Mouse (Mus musculus): ENCODE measurements around the gene Lbhd1.

Gene Lbhd1

GRCm38 (mm10) chr19:8911810-8912209 is 28.3 kb downstream of the Lbhd1 start:
- DNase-seq (ENCODE audit: low read depth, low spot score): no peak

DNA sequence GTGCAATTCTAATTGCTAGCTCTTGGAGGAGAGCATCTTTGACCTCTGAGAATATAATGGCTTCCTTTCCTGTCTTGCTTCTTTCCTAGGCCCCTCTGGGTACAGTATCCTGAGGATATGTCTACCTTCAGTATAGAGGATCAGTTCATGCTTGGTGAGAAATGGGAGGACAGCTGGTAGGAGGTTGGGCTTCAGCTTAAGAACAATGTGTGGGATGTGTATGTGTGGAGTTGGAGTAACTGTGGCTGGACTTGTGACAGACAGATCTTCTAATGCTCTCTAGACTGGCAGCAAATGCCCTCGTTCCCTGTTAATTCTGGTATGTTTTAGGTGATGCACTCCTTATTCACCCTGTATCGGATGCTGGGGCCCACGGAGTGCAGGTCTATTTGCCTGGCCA is 30.7 kb downstream of the Lbhd1 start:
- DNase-seq (ENCODE audit: low read depth, low spot score): no peak

GRCm38 (mm10) chr19:8919000-8919399 is 35.5 kb downstream of the Lbhd1 start:
- no peak for DNase-seq (ENCODE audit: low read depth, low spot score)

DNA sequence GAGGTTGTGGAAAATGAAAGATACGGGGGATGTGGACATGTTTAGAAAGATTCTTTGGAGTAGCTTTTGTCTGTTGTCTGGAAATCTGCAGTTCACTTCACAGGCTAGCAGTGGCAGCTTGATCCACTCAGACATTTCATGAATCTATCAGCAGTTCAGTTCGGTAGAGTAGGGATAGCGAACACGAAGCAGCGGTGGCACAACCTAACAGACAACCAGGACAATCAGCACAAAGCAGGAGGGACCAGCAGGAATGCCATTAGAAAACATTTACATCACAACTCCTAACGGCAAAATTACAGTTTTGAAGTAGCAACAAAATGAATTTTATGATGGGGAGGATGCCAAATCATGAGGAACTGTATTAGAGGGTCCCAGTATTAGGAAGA is 36.1 kb downstream of the Lbhd1 start:
- DNase-seq (ENCODE audit: low read depth, low spot score): no peak

DNA sequence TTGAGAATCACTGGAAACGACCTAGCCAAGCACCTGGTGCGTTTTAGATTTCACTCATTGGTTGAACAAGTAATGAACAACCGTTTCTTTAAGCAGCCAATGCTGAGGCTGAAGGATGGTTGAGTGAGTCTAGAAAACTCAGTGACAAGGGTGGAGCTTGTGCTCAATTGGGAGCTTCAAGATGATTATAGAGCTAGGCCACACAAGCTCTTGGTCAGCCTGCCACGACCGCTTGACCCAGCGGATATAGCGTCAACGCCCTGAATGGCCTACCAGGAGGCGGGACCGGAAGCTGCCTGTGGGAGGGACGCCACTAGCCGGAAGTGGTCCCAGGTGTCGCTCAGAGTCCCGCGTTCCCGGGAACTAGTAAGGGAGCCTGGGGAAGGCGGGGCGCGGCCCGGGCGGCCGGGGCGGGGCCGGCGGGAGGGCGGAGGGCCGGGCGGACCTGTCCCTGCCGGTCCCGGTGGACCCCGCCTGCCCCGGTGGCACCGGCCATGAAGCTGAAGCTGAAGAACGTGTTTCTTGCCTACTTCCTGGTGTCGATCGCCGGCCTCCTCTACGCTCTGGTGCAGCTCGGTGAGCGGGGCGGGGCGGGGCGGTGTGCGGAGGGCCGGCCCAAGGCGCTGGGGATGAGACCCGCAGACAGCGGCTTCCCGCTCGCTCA is 36.7 kb downstream of the Lbhd1 start, which contains the start of gene B3gat3:
TSS of gene B3gat3 (plus strand) at position 302 of the 664 bp plus-strand sequence.
- peak; percentile 88 for DNase-seq (ENCODE audit: low read depth, low spot score)

DNA sequence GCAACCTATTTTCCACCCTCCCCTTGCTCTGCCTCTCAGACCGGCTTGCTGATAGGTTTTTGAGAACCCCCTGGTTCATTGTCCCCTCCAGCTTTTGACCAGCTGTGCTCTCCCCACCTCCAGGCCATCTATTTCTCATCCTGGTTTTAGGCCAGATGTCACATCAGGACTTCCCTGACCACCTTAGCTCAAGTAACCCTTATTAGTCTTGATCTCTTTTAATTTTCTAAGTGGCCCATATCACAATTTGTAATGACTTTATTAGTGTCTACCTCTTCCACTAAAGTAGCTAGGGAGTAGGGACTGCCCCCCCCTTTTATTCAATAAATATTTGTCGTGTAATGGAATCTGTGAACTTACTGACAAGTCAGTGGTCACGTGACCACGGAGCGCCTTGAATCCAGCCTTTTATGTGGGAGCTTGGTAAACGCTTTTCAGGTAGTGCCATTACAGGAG is 37.3 kb downstream of the Lbhd1 start:
- no peak for DNase-seq (ENCODE audit: low read depth, low spot score)

GRCm38 (mm10) chr19:8921741-8922140 is 38.2 kb downstream of the Lbhd1 start:
- DNase-seq (ENCODE audit: low read depth, low spot score): no peak

DNA sequence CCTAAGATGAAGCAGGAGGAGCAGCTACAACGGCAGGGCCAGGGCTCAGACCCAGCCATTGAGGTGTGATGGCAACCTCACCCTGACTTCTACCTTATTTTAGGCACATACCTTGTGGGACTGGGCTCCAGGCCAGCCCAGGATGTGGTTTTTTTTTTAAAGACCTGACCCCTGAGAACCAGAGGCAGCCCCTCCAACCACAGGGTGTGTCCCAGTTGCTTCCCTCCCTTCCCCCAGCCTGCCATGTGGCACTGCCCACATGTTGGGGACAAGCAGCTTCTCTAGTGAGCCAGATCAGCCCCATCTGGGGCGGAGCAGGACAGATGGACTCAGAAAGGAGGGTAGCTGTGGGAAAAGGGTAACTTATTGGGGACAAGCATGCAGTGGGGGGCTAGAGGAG is 43.2 kb downstream of the Lbhd1 start:
- DNase-seq (ENCODE audit: low read depth, low spot score): no peak

GRCm38 (mm10) chr19:8927891-8928525 is 44.5 kb downstream of the Lbhd1 start:
- DNase-seq (ENCODE audit: low read depth, low spot score): no peak

DNA sequence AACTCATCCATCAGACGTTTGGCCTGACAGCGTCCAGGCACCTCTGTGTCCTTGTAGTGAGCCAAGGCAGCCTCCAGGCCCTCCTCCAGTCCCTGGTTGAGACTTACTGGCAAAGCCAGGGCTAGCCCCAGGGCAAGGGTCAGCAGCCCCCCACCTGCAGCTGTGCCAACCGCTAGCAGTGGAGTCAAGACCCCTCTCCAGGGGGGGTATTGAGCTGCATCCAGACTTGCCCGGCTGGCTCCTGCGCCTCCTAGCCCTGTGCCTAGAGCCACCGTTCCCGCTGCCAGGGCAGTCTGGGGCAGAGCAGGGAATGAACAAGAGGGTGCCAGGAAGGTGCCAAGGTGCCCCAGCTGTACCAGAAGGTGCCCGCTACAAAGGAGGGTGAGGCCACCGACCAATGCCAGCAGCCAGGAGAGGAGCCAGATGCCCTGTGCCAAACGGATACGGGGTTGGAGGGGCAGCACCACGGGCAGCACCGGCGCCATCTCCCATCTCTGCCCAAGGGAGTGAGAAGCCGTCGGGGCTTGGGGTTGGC is 45.2 kb downstream of the Lbhd1 start:
- no peak for DNase-seq (ENCODE audit: low read depth, low spot score)

DNA sequence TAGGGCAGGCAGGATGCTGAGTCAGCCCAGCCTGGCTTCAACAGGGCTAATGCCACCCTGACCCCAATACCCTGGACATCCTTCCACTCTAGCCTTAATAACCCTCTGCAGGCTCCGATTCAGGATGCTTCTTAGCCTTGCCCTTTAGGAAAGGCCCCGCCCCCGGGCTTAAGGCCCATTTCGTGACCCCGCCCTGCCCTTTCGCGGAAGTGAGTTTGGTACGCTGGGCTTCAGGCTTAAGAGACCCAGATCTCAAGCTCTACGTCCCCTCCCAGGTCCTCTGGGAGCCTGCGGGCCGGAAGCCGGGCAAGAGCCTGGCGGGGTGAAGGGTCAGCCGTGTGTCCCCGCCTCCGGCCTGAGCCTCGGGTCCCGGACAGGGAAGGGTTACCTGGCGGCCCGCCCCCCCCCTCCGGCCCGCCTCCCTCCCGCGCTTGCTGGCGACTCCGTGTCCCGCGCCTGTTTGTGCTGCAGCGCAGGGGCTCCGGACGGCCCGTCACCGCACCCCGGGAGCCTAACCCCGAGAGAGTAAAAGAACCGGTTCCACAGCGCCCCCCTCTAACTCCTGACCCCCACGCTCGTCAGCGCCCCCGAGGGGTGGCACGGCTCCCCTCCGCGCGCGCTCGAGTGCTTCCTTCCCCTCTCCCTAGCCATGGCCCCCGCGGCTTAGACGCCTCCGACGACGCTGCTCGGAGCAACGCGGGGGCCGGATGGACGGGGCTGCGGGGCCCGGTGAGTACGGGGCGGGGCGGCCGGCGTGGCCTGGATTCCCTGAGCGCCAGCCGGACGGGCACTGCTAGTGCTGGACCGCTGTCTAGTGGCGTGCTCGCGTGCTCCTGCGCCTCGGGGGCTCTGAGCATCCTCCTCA is 45.9 kb downstream of the Lbhd1 start, which contains the start of the genes Rom1 and Eml3:
TSS of gene Rom1 (minus strand) at position 133 of the 865 bp plus-strand sequence.
TSS of gene Eml3 (plus strand) at position 329 of the 865 bp plus-strand sequence.
- DNase-seq (ENCODE audit: low read depth, low spot score): peak; percentile 96

- DNase-seq (ENCODE audit: low read depth, low spot score): no peak
These were observed 46.6 kb downstream of the Lbhd1 start for GRCm38 (mm10) chr19:8930117-8930516.

- no peak for DNase-seq (ENCODE audit: low read depth, low spot score)
These were observed 47.2 kb downstream of the Lbhd1 start for GRCm38 (mm10) chr19:8930771-8931170.

GRCm38 (mm10) chr19:8936736-8937135 is 53.2 kb downstream of the Lbhd1 start:
- DNase-seq (ENCODE audit: low read depth, low spot score): no peak

DNA sequence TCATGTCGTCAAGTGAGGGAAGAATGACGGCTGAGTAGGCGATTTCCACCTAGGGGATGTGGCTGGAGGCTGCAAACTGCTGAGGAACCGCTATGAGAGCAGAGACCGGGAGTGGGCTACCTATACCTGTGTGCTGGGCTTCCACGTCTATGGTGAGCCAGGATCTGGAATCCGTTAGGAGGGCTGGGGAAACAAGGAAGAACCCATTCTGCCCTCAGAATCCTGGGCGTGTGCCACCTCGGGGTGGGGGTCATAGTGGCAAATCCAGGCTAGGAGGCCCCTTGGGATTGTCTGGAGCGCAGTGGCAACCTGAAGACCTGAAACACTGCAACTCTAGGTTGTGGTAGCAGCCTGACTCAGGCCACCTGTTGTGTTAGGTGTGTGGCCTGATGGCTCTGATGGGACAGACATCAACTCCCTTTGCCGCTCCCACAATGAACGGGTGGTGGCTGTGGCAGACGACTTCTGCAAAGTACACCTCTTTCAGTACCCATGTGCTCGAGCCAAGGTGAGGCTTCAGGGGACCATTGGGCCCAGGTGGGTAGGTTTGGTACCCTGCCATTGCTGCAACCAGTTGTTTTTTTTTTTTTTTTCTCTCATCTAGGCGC is 57.1 kb downstream of the Lbhd1 start:
- no peak for DNase-seq (ENCODE audit: low read depth, low spot score)

GRCm38 (mm10) chr19:8941136-8941514 is 57.6 kb downstream of the Lbhd1 start:
- DNase-seq (ENCODE audit: low read depth, low spot score): no peak

- peak; percentile 91 for DNase-seq (ENCODE audit: low read depth, low spot score)
These were observed 58.1 kb downstream of the Lbhd1 start, which contains the start of gene Mta2 for GRCm38 (mm10) chr19:8941515-8942217. TSS of gene Mta2 (plus strand) at chr19:8941875.
